Mouse (Mus musculus): Measurements from ENCODE around the gene Rps4x. TPM values are rescaled to one million over a fixed set of nuclear protein-coding genes. Genes with fewer than 3 reads are reported as not detected.
A peak's percentile ranks its signal among the peaks of the same experiment; 100 is the strongest.

Gene Rps4x
- polyA plus RNA-seq, 1 experiment from 2014 or later: 469 TPM

GRCm38 (mm10) chrX:102166521-102166920, 22.7 kb downstream of the Rps4x start:
- WGBS: 31% methylated on average over 5 of the region's 5 CpGs
- Histone ChIP-seq H3K27me3 (no peaks in the 10 kb centered on the region), H3K9ac (replicated peaks) (no peak overlapping the region), H3K36me3 (no peaks in the 10 kb centered on the region), H3K27ac (replicated peaks) (peak overlapping the region; percentile 46; the same call in 1 of the 2 replicates), H3K4me1 (0 out of 2 replicates have a peak, but pooled peaks cover 7% of the 10 kb centered on the region), H3K4me3 (no peak overlapping the region), H3K4me2 (replicated peaks) (no peak overlapping the region), H3K9me3 (no peaks in the 10 kb centered on the region)
- no peak for ATAC-seq (replicated peaks)

- no peak overlapping the region for H3K27ac ChIP-seq (replicated peaks)
- H3K4me1 ChIP-seq: 0 out of 2 replicates have a peak, but pooled peaks cover 7% of the 10 kb centered on the region
- no peaks in the 10 kb centered on the region for H3K9me3 ChIP-seq
- WGBS: 70% methylated on average over 4 of the region's 4 CpGs
- no peaks in the 10 kb centered on the region for H3K27me3 ChIP-seq
- H3K9ac ChIP-seq (replicated peaks): no peak overlapping the region
- H3K4me2 ChIP-seq (replicated peaks): no peak overlapping the region
- no peak overlapping the region for H3K4me3 ChIP-seq
- no peak for ATAC-seq (replicated peaks)
- no peaks in the 10 kb centered on the region for H3K36me3 ChIP-seq
Observed at GRCm38 (mm10) chrX:102163529-102163928, 25.7 kb downstream of the Rps4x start.

GRCm38 (mm10) chrX:102163096-102163495, 26.1 kb downstream of the Rps4x start:
- H3K9me3 ChIP-seq: no peaks in the 10 kb centered on the region
- no peaks in the 10 kb centered on the region for H3K27me3 ChIP-seq
- H3K36me3 ChIP-seq: no peaks in the 10 kb centered on the region
- no peak overlapping the region for H3K9ac ChIP-seq (replicated peaks)
- H3K4me3 ChIP-seq: no peak overlapping the region
- H3K4me2 ChIP-seq (replicated peaks): no peak overlapping the region
- 48% methylated on average over 2 of the region's 2 CpGs for WGBS
- no peak overlapping the region for H3K27ac ChIP-seq (replicated peaks)
- no peak for ATAC-seq (replicated peaks)
- 0 out of 2 replicates have a peak, but pooled peaks cover 7% of the 10 kb centered on the region for H3K4me1 ChIP-seq

DNA sequence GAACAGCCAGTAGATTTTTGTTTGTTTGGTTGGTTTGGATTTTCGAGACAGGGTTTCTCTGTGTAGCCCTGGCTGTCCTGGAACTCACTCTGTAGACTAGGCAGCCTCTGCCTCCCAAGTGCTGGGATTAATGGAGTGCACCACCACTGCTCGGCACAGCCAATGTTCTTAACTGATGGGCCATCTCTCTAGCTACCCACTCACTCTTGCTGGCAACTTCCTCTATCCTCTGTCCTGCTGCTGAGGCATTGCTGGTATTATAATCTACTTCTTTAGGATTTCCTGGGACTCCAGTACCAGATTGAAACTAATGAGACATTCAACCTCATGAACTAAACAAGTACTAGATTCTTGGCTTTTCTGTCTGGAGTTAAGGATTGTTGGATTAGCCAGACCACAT, 28.7 kb downstream of the Rps4x start:
- H3K9me3 ChIP-seq: no peaks in the 10 kb centered on the region
- 81% methylated on average over 2 of the region's 2 CpGs for WGBS
- no peak overlapping the region for H3K4me2 ChIP-seq (replicated peaks)
- H3K27me3 ChIP-seq: no peaks in the 10 kb centered on the region
- ATAC-seq (replicated peaks): no peak
- 0 out of 2 replicates have a peak, but pooled peaks cover 5% of the 10 kb centered on the region for H3K4me1 ChIP-seq
- no peak overlapping the region for H3K4me3 ChIP-seq
- H3K36me3 ChIP-seq: no peaks in the 10 kb centered on the region
- H3K9ac ChIP-seq (replicated peaks): no peak overlapping the region
- no peak overlapping the region for H3K27ac ChIP-seq (replicated peaks)

GRCm38 (mm10) chrX:102159778-102160177, 29.4 kb downstream of the Rps4x start:
- no peak overlapping the region for H3K4me3 ChIP-seq
- H3K27ac ChIP-seq (replicated peaks): no peak overlapping the region
- no peaks in the 10 kb centered on the region for H3K27me3 ChIP-seq
- H3K4me2 ChIP-seq (replicated peaks): no peak overlapping the region
- no peak for ATAC-seq (replicated peaks)
- no peak overlapping the region for H3K9ac ChIP-seq (replicated peaks)
- no peaks in the 10 kb centered on the region for H3K9me3 ChIP-seq
- no peaks in the 10 kb centered on the region for H3K36me3 ChIP-seq
- 65% methylated on average over 2 of the region's 2 CpGs for WGBS
- 0 out of 2 replicates have a peak, but pooled peaks cover 5% of the 10 kb centered on the region for H3K4me1 ChIP-seq

GRCm38 (mm10) chrX:102157423-102157791, 31.8 kb downstream of the Rps4x start:
- 48% methylated on average over 5 of the region's 5 CpGs for WGBS
- Histone ChIP-seq H3K4me1 (0 out of 2 replicates have a peak, but pooled peaks cover 5% of the 10 kb centered on the region), H3K36me3 (no peaks in the 10 kb centered on the region), H3K9me3 (no peaks in the 10 kb centered on the region), H3K4me2 (replicated peaks) (peak overlapping the region; percentile 34), H3K4me3 (peak overlapping the region; percentile 47), H3K9ac (replicated peaks) (no peak overlapping the region; the same call in 1 of the 2 replicates), H3K27ac (replicated peaks) (peak overlapping the region; percentile 70), H3K27me3 (no peaks in the 10 kb centered on the region)
- no peak for ATAC-seq (replicated peaks)

- H3K27me3 ChIP-seq: no peaks in the 10 kb centered on the region
- no peaks in the 10 kb centered on the region for H3K9me3 ChIP-seq
- H3K4me3 ChIP-seq: peak within 1 kb of the TSS; percentile 47
- no peaks in the 10 kb centered on the region for H3K36me3 ChIP-seq
- 15% methylated on average over 42 of the region's 42 CpGs for WGBS
- H3K4me2 ChIP-seq (replicated peaks): peak within 1 kb of the TSS; percentile 50
- H3K4me1 ChIP-seq: 0 out of 2 replicates have a peak, but pooled peaks cover 5% of the 10 kb centered on the region
- H3K9ac ChIP-seq (replicated peaks): peak within 1 kb of the TSS; percentile 49
- ATAC-seq (replicated peaks): peak; percentile 99
- peak within 1 kb of the TSS; percentile 70 for H3K27ac ChIP-seq (replicated peaks)
Observed at GRCm38 (mm10) chrX:102156618-102157422, 32.4 kb downstream of the Rps4x start, which contains the start of gene Ercc6l. Gene Ercc6l (minus strand): TSS chrX:102157091.

GRCm38 (mm10) chrX:102141157-102141556, 48.0 kb downstream of the Rps4x start:
- ATAC-seq (replicated peaks): no peak
- H3K27ac ChIP-seq (replicated peaks): no peak overlapping the region
- H3K9ac ChIP-seq (replicated peaks): no peak overlapping the region
- WGBS: 80% methylated on average over 1 of the region's 1 CpGs
- no peak overlapping the region for H3K4me3 ChIP-seq
- H3K27me3 ChIP-seq: no peaks in the 10 kb centered on the region
- no peaks in the 10 kb centered on the region for H3K4me1 ChIP-seq
- H3K9me3 ChIP-seq: no peaks in the 10 kb centered on the region
- no peaks in the 10 kb centered on the region for H3K36me3 ChIP-seq
- no peak overlapping the region for H3K4me2 ChIP-seq (replicated peaks)

Other genes with a start within 250 kb of the Rps4x start
- gene Rtl5, start 118.1 kb downstream of the Rps4x start, polyA plus RNA-seq (2015; fragmentation: Nextera tagmentation; extraction: Ambion mirVana): 6.3 and 7.5 TPM in 2 replicates
- gene Pin4, start 69.9 kb downstream of the Rps4x start, polyA plus RNA-seq (2015; fragmentation: Nextera tagmentation; extraction: Ambion mirVana): 61.5 and 71.5 TPM in 2 replicates
- 4.5 and 4.8 TPM in 2 replicates for gene Ercc6l, start 32.3 kb downstream of the Rps4x start, polyA plus RNA-seq (2015; fragmentation: Nextera tagmentation; extraction: Ambion mirVana)
- 7.0 and 8.7 TPM in 2 replicates for gene Cited1, start 62.8 kb upstream of the Rps4x start, polyA plus RNA-seq (2015; fragmentation: Nextera tagmentation; extraction: Ambion mirVana)